Mouse (Mus musculus) embryonic facial prominence, embryonic 12.5 days (tissue): ENCODE measurements around the gene Asb4. TPM values are rescaled to one million over a fixed set of nuclear protein-coding genes. Genes with fewer than 3 reads are reported as not detected.

Experiments used
- ATAC-seq: fragments of 200-750 bp; cut with Nextera tagmentation; 2 replicates; pipeline ENCODE4 v1.8.0; 2017; ENCODE audit not compliant: insufficient number of reproducible peaks, insufficient read depth, low FRiP score, low TSS enrichment
- H3K27ac ChIP-seq: fragments of 300-500 bp; sonication (generic); 2 replicates; pipeline ENCODE4 v1.5.1; 2016; ENCODE audit warnings: mild to moderate bottlenecking
- H3K27me3 ChIP-seq: fragments of 300-500 bp; sonication (generic); 2 replicates; pipeline ENCODE4 v1.6.1; 2016; ENCODE audit warnings: mild to moderate bottlenecking, moderate library complexity
- H3K36me3 ChIP-seq: fragments of 300-500 bp; sonication (generic); 2 replicates; pipeline ENCODE4 v1.6.1; 2016; ENCODE audit warnings: mild to moderate bottlenecking
- H3K4me1 ChIP-seq: fragments of 300-500 bp; sonication (generic); 2 replicates; pipeline ENCODE4 v1.6.1; 2016
- H3K4me2 ChIP-seq: fragments of 300-500 bp; sonication (generic); replicated peaks from 2 replicates; pipeline ENCODE4 v1.6.1; 2016; ENCODE audit warnings: mild to moderate bottlenecking, moderate library complexity
- H3K4me3 ChIP-seq: fragments of 300-500 bp; sonication (generic); 2 replicates; pipeline ENCODE4 v1.5.1; 2016; ENCODE audit warnings: mild to moderate bottlenecking
- H3K9ac ChIP-seq: fragments of 300-500 bp; sonication (generic); 2 replicates; pipeline ENCODE4 v1.6.1; 2016; ENCODE audit warnings: mild to moderate bottlenecking, moderate library complexity
- H3K9me3 ChIP-seq: fragments of 300-500 bp; sonication (generic); 2 replicates; pipeline ENCODE4 v1.6.1; 2016; ENCODE audit warnings: mild to moderate bottlenecking, moderate library complexity
- WGBS: fragments of 180-500 bp; shearing (Covaris S2); methylation state at CpG from one replicate; pipeline ENCODE4 v1.1.7; 2016; 5-methylcytosine and 5-hydroxymethylcytosine counted together
- polyA plus RNA-seq: library from polyadenylated mRNA; unstranded; fragments of >200 nt; fragmentation: Nextera tagmentation; extraction: Ambion mirVana; gene quantifications from 2 replicates; pipeline ENCODE4 v1.2.1, GENCODE M21; 2016

Gene Asb4
- polyA plus RNA-seq, 1 experiment from 2014 or later = 60.3 TPM

DNA sequence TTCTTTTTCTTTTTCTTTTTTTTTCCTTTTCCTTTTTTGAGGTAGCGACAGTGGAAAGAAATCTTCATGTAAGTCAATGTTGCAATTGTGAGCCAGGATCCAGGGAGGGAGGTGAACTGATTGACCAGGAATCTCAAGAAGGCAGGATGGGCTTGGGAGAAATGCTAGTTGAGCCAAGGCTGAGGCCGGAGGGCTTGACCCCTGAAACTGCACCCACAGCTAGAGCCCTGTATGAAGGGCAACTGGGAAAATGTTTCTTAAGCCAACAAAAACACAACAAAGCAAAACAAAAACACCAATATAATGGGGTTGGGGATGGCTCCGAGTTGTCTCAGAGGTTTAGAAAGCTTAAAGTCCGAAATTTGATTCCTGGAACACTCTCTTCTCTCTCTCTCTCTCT lies 65.2 kb downstream of the Asb4 start:
- Histone ChIP-seq H3K9ac (no peak overlapping the region), H3K4me1 (no peaks in the 10 kb centered on the region), H3K36me3 (no peaks in the 10 kb centered on the region), H3K9me3 (no peaks in the 10 kb centered on the region), H3K4me3 (no peak overlapping the region), H3K4me2 (no peak overlapping the region), H3K27me3 (no peaks in the 10 kb centered on the region), H3K27ac (no peak overlapping the region)
- 34% methylated on average over 4 of the region's 4 CpGs for WGBS
- ATAC-seq = no peak

DNA sequence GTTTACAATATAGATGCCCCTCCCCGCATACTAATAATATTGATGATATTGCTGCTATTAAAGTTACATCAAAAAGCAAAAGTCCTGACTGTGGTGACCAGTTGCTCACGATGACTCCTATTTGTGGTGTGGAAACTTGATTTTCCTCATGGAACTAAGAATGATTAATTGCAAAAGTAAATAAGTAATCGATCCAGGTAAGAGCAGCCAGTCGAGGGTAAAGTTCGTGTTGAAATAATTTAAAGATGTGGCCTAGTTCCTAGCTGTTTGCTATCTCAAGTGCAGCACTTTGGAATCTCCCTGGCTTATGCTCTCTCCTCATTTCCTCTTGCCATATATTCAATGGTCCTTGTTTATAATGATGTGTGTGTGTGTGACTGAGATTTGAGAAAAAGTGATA lies 66.7 kb downstream of the Asb4 start:
- WGBS = 79% methylated on average over 5 of the region's 5 CpGs
- H3K9ac ChIP-seq = no peak overlapping the region
- H3K27ac ChIP-seq = no peak overlapping the region
- no peaks in the 10 kb centered on the region for H3K36me3 ChIP-seq
- no peaks in the 10 kb centered on the region for H3K9me3 ChIP-seq
- H3K4me1 ChIP-seq = no peaks in the 10 kb centered on the region
- no peak overlapping the region for H3K4me3 ChIP-seq
- no peaks in the 10 kb centered on the region for H3K27me3 ChIP-seq
- ATAC-seq = no peak
- no peak overlapping the region for H3K4me2 ChIP-seq

DNA sequence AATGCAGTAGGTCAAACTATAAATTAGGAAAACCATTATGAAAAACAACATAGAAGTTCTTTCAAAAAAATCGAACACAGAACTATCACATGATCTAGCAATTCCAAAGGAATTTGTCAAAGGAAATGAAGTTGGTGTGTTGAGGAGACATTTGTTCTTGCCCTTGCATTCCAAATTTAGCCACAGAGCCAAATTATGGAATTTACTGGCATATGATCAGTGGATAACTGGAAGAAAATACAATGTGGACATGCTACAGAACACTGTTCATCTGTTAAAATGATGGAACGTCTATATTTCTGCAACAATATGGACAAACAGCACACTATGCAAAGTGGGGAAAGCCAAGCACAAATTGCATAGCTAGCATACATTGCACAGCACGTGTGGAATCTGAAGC lies 72.7 kb downstream of the Asb4 start:
- Histone ChIP-seq H3K4me1 (no peaks in the 10 kb centered on the region), H3K27me3 (no peaks in the 10 kb centered on the region), H3K9ac (no peak overlapping the region), H3K27ac (no peak overlapping the region), H3K9me3 (no peaks in the 10 kb centered on the region), H3K36me3 (no peaks in the 10 kb centered on the region), H3K4me2 (no peak overlapping the region), H3K4me3 (no peak overlapping the region)
- WGBS = 75% methylated on average over 3 of the region's 3 CpGs
- no peak for ATAC-seq

DNA sequence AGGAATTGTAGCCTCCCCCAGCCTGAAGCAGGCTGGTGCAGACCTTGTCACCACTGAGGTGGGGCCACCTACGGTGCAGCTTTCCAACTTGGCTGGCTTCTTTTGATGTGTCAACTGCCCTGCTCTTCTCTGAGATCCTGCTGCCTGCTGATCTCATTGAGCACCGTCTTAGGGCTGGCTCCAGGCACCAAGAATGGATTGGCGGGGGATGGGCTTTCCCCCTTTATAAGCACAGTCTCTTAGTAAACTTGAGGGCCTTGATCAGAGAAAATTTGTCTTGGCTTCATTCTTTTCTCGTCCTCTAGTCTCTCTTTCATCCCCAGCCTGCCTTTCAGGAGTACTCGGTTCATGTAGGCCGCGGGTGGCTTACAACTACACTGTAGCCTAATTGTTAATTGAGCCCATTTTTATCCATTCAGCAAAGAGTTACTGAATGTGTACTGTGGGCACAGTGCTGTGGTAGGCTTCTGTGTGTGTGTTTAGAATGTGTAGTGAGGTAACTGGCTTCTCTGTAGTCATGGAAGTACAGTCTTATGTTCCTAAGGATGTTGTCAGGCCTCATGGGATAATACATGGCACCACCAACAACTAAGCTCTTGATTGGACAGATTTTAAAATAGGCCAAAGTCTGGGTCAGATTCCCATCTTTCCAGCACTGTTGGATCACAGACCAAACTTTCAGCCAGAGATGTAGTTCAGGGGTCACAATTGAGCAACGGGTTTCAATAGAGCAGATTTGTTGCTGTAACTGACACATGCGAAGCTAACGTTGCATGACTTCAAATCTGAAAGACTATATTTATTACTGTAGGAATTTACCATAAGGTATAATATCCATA lies 87.5 kb downstream of the Asb4 start:
- Histone ChIP-seq H3K36me3 (no peaks in the 10 kb centered on the region), H3K4me3 (no peak overlapping the region), H3K27me3 (no peaks in the 10 kb centered on the region), H3K9ac (no peak overlapping the region), H3K4me2 (no peak overlapping the region), H3K4me1 (no peaks in the 10 kb centered on the region), H3K9me3 (no peaks in the 10 kb centered on the region), H3K27ac (no peak overlapping the region)
- WGBS = 79% methylated on average over 10 of the region's 10 CpGs
- no peak for ATAC-seq

DNA sequence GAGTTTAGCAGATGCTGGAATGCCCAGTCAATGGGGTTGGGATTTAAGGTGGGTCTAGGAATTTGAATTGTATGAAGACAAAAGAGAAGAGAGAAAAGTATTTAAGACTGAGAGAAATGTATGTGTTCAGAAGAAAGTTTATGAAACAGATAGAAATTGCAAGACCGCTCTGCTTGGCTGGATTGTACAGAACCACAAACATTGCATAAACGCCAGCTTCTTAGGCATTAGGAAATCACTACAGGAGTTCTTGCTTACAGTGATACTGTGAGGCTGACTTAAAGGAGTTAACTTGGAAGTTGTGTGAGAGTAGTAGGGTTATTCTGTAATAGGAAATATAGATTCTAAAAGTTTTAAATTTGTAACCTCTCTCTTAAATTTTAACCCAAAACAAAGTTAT lies 89.5 kb downstream of the Asb4 start:
- no peaks in the 10 kb centered on the region for H3K27me3 ChIP-seq
- H3K36me3 ChIP-seq = no peaks in the 10 kb centered on the region
- no peak overlapping the region for H3K27ac ChIP-seq
- WGBS = 91% methylated on average over 2 of the region's 2 CpGs
- no peaks in the 10 kb centered on the region for H3K9me3 ChIP-seq
- H3K4me2 ChIP-seq = no peak overlapping the region
- H3K9ac ChIP-seq = no peak overlapping the region
- H3K4me3 ChIP-seq = no peak overlapping the region
- ATAC-seq = no peak
- no peaks in the 10 kb centered on the region for H3K4me1 ChIP-seq

DNA sequence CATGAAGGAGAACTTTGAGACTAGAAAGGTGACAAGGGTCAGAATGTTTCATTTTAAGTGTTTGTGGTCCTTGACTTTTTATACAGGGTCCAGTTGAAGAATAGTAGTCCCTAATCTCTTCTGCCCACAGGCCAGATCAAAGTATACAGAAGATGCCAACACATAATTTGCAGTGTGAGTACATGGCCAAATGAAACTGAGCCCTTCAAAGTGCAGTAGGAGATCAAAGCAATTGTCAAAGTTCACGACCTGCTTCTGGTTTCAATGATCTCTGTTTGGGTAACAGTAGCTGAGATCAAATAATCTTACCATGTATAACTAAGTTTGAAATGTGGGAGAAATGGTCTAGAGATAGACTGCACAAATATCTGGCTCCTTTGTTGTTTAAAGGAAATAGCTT lies 90.8 kb downstream of the Asb4 start:
- ATAC-seq = no peak
- 59% methylated on average over 1 of the region's 1 CpGs for WGBS
- H3K36me3 ChIP-seq = no peaks in the 10 kb centered on the region
- no peak overlapping the region for H3K4me2 ChIP-seq
- H3K4me1 ChIP-seq = no peaks in the 10 kb centered on the region
- no peak overlapping the region for H3K9ac ChIP-seq
- no peaks in the 10 kb centered on the region for H3K9me3 ChIP-seq
- H3K27me3 ChIP-seq = no peaks in the 10 kb centered on the region
- no peak overlapping the region for H3K27ac ChIP-seq
- H3K4me3 ChIP-seq = no peak overlapping the region

DNA sequence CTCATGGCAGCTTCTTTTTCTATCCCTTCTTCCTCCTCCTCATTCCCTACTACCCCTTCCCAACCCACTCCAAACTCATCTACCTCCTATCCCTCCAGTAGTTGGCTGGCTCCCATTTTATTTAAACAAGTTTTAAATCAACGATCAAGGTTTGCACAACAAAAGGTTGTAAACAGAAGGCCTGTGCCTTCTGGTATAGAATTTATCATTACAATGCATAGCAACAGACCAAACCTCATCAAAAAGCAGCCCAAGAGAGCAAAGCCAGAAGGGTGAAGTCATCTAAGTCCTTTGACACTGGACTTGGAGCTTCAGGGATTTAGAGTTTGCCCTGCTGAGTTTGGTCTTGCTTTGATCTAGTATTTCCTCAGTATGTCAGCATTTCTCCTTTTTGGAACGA lies 97.9 kb downstream of the Asb4 start:
- 88% methylated on average over 2 of the region's 2 CpGs for WGBS

DNA sequence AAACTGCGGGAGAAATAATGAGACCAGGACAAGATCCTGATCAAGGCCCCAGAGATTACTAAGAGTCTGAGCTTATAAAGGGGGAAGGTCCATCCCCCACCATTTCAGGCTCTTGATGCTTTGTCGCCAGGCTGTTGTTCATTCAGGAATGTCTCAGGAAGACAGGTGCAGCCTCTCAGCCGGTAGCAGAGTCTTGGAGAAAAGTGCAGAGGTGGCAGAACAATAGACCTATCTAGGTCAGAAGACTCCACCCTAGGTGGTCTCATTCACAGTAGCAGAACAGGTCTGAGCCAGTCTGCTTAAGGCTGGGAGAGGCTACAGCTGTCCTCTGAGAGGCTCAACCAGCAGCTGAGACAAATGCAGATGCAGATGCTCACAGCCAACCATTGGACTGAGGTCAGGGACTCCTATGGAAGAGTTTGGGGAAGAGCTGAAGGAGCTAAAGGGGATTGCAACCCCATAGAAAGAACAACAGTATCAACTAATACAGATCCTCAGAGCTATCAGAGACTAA lies 99.1 kb downstream of the Asb4 start:
- WGBS = 49% methylated on average over 3 of the region's 3 CpGs
- Histone ChIP-seq H3K4me2 (no peak overlapping the region), H3K4me3 (no peak overlapping the region), H3K9me3 (no peaks in the 10 kb centered on the region), H3K27ac (no peak overlapping the region), H3K27me3 (no peaks in the 10 kb centered on the region), H3K4me1 (no peaks in the 10 kb centered on the region), H3K9ac (no peak overlapping the region), H3K36me3 (no peaks in the 10 kb centered on the region)
- no peak for ATAC-seq

More for the DNA sequence above, 97.9 kb downstream of the Asb4 start:
- Histone ChIP-seq H3K9ac (no peak overlapping the region), H3K4me1 (no peaks in the 10 kb centered on the region), H3K9me3 (no peaks in the 10 kb centered on the region), H3K36me3 (no peaks in the 10 kb centered on the region), H3K27me3 (no peaks in the 10 kb centered on the region), H3K4me2 (no peak overlapping the region), H3K4me3 (no peak overlapping the region), H3K27ac (no peak overlapping the region)
- ATAC-seq = no peak

Other genes starting within 250 kb of the Asb4 start
- 0.27 TPM in 1 of 2 replicates, not detected in the other for gene Pon1, start 189.4 kb upstream of the Asb4 start, polyA plus RNA-seq
- 6.5 and 6.6 TPM in 2 replicates for gene Pon3, start 127.1 kb upstream of the Asb4 start, polyA plus RNA-seq
- 24.4 and 25.1 TPM in 2 replicates for gene Pon2, start 84.9 kb upstream of the Asb4 start, polyA plus RNA-seq
- 0.69 and 1.0 TPM in 2 replicates for gene Pdk4, start 112.9 kb downstream of the Asb4 start, polyA plus RNA-seq